ENCODE assay signal across 10 mouse cellular contexts in genomic region chr6:136884766-136885165, GRCm38 (mm10). TPM values are rescaled to one million over a fixed set of nuclear protein-coding genes. Genes with fewer than 3 reads are reported as not detected.
"Had no signal": no experiment of that assay in that cellular context is flagged by ENCODE, and none has a peak within 500 bp of the region (broad histone marks: within the 10 kb centered on the region; RNA-seq: fewer than 3 reads in every experiment).

No protein-coding gene starts in this region.

RNA-seq across cellular contexts. Expression of gene Art4, which starts 27.2 kb away (rescaled TPM):
- polyA plus RNA-seq: midbrain, embryonic 14.5 days; myocyte had no signal

RNA-seq across cellular contexts. Expression of gene Erp27, which starts 37.2 kb away (rescaled TPM):
- polyA plus RNA-seq: midbrain, embryonic 10.5 days; midbrain, embryonic 12.5 days; midbrain, embryonic 14.5 days; neural tube, embryonic 13.5 days; neural tube, embryonic 15.5 days had no signal

RNA-seq across cellular contexts. Expression of gene Pde6h, which starts 38.9 kb away (rescaled TPM):
- polyA plus RNA-seq: lung, embryonic 14.5 days; midbrain, embryonic 10.5 days; midbrain, embryonic 12.5 days; midbrain, embryonic 14.5 days; neural tube, embryonic 11.5 days; neural tube, embryonic 13.5 days; small intestine, adult 2 months; stomach, embryonic 16.5 days had no signal

RNA-seq across cellular contexts. Expression of gene Smco3, which starts 49.5 kb away (rescaled TPM):
- polyA plus RNA-seq: midbrain, embryonic 10.5 days; small intestine, adult 2 months had no signal
